Mouse (Mus musculus) frontal cortex, postnatal 25 days (tissue): Measurements from ENCODE around the gene Mmp2.

ENCODE experiments used
- DNase-seq, 2 experiments: peaks; one replicate each; pipeline ENCODE4 v3.0.0; 2022; ENCODE audit warnings: low spot score in 2 of 2

Gene Mmp2

DNA sequence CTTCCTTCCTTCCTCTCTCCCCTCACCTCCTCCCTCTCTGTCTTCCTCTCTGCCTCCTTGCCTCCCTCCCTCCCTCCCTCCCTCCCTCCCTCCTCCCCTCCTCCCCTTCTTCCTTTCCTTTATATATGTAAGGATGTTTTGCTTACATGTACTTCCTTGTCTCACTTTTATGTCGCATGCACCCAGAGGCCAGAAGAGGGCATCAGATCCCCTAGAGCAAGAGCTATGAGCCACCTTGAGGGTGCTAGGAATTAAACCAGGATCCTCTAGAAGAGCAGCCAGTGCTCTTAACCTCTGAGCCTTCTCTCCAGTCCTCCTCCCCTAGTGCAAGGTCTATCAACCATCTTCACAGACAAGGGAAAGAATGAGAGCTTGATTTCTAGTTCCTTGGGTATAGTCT lies 69.0 kb downstream of the Mmp2 start:
- DNase-seq, result no peak

DNA sequence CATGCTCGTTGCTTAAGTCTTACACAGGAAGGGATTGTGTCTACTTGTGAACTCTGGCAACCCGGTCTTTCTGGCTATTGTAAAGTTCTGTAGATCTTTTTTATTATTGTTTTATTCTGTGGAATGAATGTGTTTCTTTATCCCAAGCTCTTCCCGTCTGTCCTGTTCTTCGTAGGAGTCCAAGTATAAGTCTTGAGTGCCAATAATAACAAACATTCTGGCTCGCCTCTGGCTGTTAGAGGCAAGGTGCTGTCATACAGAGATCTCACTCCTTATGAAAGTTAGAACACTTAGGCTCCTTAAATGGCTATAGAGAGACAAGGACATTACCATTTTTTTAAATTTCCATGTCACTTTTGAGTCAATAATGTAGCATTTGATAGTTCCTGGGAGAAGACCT lies 69.5 kb downstream of the Mmp2 start:
- no peak for DNase-seq

DNA sequence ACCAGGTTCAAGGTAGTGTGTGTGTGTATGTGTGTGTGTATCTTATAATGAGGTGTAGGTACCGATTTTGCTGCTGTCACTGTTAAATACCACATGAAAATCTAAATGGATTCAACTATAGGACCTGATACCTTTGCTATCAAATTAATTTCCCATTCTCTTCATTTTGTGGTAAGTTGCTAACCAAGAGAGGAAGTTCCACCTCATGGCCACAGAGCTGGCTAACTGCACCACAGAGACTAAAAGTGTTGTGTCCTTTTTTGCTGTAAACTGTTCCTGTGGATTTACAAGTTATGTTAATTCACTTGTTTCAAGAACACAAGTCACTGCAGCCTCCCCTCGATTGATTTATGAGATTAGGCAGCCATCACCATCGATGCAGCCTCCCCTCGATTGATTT lies 70.7 kb downstream of the Mmp2 start:
- no peak for DNase-seq

DNA sequence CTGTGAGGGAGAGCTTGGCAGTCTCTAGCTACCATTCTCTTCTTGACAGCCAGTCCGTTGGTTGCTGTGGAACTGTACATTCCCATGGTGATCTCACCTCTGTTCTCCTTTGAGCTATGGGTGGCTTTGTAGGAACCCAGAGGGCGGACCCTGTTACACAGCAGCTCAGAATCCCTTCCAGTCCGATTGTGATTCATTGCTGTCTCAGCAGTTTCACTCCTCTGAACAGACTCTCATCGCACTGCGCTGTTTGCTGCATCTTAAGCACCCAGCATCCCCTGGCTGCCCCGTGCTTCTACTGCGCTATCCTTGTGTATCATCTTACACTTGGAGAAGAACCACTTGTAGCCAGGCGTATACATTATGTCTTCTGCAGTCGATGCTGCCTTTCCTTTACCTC lies 72.5 kb downstream of the Mmp2 start:
- no peak for DNase-seq

DNA sequence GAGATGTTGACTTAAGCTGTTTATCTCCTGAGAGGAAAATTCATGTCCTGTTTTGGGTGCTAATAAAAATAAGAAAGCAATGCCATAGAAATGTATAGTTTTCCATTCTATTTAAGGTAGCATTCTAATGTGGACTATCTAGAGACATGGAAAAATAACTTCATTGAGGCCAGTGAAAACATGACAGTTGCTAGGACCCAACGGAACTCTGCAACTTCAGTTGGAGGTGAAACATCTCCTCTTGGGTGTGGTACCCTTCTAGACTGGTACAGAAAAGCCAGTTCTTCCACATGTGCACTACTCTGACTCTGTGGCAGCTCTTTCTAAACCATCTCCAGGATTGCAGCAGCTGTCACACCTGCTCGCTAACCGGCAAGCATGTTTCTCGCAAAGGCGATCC lies 74.0 kb downstream of the Mmp2 start, which contains the start of gene Capns2:
Gene Capns2 (plus strand): TSS at position 301 of the 400 bp plus-strand sequence.
- no peak for DNase-seq

DNA sequence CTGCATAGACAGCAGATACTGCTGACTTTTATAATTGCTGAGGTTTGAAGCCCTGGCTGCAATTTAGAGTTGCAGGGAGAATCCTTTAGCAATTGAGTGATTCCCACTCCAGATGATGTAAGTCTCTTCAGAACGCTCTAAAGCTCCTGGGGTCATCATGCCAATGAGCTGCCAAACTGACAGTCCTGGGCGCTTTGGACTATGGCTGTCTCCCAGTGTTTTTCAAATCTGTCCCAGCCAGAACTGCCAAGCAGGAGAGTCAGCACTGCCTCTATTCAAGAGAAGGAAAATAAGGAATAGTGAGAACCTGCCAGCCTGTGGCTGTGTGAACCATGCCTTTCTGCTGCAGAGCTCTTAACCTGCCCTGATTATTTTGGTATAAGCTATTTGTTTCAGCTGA lies 75.9 kb downstream of the Mmp2 start:
- DNase-seq, result no peak
